Mouse (Mus musculus): Measurements from ENCODE around the gene Clk1. TPM values are rescaled to one million over a fixed set of nuclear protein-coding genes. Genes with fewer than 3 reads are reported as not detected.
A peak's percentile ranks its signal among the peaks of the same experiment; 100 is the strongest.

Clk1 gene
- 320 and 406 TPM in 2 replicates for polyA plus RNA-seq (2012; rRNA removed)

DNA sequence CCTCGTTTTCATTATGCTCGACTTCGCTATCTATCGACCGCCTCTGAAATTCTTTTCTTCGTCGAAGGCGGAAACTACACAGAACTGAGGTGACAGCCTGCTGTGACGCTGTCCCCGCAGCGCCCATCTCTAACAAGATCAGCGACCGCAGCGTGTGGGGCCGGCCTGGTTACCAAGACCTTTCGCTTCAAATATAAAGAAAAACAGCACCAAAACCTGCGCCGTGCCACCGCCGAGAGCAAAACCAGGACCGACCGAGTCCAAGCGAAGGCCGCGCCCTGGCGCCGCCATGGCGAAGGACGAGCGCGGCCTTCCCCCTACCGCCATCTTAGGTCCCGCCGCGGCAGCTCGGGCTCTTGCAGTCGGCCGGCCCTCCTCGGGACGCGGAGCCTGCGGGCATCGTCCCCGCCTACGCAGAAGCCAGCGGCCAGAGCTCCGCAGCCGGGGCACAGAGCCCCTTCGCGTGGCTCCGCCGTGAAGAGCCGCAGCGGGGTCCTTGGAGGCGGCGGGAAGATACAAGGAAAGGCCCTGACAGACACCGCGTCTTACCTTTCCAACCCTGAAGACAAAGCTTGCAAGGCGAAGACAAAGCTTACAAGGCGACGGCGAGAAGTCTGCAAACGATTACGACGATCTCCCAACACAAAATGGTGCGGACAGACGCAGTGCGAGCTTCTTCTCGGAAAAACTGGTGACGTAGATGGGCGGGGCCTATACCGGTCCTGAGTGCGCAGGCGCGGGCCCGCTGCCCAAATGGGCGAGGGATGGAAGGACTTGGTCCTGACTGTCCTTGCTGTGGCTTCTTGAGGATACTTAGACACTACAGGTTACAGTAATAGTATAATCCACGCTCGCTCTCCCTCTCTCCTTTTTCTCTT lies at the start of gene Clk1:
Gene Clk1 (minus strand): TSS at position 696 of the 878 bp plus-strand sequence.
- DNase-seq (ENCODE audit: low spot score), result peak; percentile 94

DNA sequence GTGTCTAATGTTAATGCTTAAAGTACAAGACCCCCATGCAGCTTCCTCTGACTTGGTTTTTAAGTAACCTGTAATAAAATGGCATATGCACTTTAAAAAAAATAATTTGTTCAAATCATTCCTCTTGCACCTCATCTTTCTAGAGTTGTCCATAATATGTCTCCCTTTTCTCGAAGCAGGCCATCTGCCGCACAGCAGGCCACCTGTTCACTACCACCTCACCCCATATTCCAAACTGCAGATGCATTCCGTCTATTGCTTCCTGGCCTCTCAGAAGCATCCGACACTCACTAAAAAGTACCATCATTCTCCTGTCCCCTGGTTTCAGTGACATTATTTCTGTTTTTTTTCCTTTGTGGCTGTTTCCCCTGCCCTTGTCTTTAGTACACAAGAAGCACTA lies 41.7 kb upstream of the Clk1 start:
- DNase-seq (ENCODE audit: low spot score), result no peak

DNA sequence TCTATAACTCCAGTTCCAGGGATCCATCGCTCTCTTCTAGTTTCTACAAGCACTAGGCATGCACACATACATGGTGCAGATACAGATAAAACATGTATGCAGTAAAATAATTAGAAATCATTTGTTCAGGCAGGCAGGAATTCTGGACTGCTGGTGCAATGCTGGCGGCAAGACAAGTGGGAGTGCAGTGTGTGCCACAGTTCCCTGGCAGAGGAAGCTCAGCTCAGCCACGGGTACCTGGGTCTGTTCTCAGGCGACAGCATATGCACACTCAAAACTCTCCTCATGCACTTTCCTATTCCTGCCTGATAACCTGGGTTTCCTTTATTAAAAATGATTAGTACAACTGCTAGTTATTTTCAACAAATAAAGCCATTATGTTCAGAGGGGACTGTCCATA lies 41.2 kb upstream of the Clk1 start:
- DNase-seq (ENCODE audit: low spot score), result no peak

DNA sequence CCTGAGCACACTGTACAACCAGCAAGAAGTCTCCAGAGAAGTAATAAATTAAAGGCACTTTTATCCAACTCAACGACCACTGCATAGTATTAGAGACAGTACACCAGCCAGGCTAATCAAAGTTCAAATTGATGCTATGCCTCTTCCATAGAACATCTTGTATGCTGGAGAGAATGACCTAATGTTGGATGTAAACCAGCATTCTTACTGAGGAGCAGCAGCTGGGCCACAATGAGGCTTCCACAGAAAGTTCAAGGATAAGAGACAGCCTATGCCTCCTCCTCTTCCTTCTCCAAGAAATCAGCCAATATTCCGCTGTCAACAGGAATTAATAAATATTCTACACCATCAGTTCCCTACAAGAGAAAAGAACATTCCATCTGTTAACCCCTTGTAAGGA lies 40.1 kb upstream of the Clk1 start:
- DNase-seq (ENCODE audit: low spot score), result no peak

DNA sequence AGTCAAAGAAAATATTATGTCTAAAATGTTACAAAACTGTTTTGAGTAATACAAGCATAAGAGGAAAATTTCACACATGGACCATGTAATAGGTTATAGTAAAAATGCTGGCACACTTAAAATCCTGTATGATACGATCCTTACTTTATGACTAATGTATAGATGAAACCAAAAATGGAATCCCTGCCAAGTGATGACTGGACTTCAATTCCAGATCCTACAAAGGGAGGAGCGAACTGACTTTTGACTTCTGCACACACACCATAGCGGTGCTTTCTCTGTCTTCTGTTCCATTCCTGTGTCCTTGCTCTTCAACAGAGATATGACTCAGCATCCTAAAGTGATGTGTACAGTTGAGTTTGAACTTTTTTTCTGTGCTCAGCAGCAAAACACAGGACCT lies 36.7 kb upstream of the Clk1 start:
- DNase-seq (ENCODE audit: low spot score), result no peak

DNA sequence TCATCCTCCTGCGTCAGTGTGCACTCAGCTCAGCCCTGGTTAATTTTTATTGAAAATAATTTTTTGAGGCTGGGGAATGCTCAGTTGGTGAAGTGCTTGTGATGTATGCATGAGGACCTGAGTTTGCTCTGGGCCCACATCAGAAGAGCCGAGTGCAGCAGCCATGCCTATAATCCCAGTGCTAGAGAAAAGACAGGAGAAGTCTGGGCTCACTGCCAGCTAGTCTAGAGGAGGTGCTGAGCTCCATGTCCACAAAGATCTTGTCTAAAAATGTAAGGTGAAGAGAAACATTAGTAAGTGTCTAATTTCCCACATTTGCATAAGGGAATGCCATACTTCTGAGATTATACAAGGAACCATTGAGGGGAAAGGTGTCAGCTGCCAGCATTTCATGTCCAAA lies 35.0 kb upstream of the Clk1 start:
- DNase-seq (ENCODE audit: low spot score), result no peak

DNA sequence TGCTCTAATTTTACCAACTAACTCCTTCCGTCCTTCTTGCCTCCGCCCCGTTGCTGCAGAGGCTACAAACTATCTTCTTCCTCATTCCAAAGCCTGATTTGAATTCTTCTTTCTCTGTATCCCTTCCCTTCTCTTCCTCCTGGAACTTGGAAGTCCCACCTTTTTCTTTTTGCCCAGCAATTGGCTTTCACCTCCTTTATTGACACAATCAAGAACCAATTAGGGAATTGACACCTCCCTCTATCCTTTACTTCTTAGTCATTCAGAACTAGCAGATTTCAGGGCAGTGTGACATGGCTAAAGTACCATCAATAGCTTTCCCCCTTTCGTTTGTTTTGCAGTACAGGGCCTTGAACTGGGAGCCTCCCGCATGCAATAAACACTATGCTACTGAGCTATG lies 34.3 kb upstream of the Clk1 start:
- no peak for DNase-seq (ENCODE audit: low spot score)

DNA sequence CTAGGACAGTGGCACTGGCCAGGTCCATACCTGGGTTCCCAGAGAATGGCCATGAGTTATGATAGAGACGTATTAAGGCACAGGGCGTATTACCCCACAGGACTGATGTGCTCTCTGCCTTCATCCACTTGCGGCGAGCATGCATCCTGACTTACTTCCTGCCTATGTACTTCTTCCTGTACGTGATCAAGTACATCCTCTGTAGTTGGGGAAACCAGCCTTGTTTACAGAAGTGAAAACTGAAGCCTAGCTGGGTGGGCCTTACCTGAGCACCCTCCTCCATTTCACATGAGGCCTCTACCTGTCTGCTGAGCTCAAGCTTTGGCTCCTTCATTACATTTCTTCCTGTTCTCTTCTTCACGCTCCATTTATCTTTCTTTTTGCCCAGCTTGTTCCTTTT lies 30.4 kb upstream of the Clk1 start:
- no peak for DNase-seq (ENCODE audit: low spot score)

DNA sequence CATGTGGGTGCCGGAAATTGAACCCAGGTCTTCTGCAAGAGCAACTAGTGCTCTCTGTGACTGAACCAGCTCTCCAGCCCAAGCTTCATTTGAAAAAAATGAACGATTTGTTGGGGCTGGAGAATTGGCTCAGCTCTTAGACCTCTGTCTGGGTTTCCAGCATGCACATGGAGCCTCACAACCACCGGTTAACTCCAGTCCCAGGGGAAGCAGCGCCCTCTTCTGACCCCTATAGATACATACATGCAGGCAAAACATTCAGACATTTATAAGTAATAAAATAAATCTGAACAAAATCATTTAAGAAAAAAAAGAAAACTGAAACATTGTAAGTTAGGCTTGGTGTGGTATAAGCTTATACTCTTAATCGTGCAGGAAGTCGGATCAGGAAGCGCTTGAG lies 24.5 kb upstream of the Clk1 start:
- no peak for DNase-seq (ENCODE audit: low spot score)

DNA sequence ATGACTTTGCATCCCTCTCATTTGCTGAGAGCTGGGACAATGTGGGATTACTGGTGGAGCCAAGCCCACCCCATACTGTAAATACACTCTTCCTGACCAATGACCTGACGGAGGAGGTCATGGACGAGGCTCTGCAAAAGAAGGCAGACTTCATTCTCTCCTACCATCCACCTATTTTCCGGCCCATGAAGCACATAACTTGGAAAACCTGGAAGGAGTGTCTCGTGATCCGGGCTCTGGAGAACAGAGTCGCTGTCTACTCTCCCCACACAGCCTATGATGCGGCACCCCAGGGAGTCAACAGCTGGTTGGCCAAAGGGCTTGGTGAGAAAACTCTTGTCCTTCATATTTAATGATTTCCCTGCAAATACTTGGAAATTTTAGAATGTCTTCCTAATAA lies 23.9 kb upstream of the Clk1 start:
- DNase-seq (ENCODE audit: low spot score), result no peak

DNA sequence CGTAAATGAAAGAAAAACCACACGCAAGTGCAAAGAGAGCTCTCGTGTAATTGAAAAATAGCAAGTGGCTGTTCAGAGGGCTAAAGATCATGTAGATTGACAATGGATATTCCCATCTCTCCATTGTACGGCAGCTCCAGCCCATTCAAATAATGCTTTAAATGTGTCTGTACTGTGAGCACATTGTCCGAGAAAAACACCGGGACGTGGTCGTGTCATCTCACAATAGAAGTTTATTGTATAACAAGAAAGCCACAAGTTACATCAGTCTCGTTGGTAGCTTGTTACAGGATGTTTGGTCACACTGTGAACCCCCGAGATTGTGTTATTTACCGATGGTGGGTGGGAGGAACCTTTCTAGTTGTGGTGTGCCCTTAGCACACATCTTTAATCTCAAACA lies 22.0 kb upstream of the Clk1 start:
- DNase-seq (ENCODE audit: low spot score), result no peak

DNA sequence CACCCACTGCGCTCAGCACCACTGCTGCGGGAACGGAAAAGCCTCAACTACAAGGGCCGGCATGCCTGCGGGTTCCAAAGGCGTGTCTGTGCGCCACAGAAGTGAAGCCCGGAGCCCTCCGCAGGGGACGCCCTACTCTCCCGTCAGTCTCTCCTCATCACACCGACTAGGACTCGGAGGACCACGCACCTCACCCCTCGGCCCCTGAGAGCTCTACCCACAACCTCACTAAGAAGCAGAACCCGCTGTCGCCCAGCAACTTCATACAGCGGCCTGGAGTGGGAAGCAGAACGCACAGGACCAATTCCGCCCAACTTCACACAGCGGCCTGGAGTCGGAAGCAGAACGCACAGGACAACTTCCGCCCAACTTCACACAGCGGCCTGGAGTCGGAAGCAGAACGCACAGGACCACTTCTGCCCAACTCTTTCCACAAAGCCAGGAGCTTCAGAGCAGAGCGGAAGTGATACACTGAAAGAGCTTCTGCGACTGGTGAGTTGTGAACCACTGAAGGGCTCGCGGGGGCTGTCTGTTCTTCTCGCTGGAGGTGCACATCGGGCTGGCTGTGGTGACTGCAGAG lies 21.4 kb upstream of the Clk1 start, which contains the start of the genes Nif3l1 and Ppil3:
Gene Nif3l1 (plus strand): TSS at position 9 of the 580 bp plus-strand sequence.
Gene Ppil3 (minus strand): TSS at position 344 of the 580 bp plus-strand sequence.
- DNase-seq (ENCODE audit: low spot score), result peak; percentile 74

DNA sequence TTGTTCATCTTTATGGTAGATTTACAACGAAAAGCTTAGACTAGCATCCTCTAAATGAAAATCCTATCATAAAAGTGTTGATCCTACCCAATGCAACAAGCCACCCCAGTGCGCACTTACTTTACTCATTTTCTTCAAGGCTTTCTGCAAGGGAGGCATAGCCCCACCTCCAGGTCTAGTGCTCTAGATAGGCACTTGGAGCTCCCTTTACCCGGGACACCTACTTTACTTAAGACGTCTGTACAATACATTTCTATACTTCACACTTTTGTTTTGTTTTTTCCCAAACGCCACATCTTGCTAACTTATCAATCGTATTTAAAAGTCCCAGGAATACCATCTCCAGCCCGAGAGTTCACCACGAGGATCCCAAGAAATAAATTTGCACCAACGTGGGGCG lies 20.8 kb upstream of the Clk1 start:
- DNase-seq (ENCODE audit: low spot score), result no peak

DNA sequence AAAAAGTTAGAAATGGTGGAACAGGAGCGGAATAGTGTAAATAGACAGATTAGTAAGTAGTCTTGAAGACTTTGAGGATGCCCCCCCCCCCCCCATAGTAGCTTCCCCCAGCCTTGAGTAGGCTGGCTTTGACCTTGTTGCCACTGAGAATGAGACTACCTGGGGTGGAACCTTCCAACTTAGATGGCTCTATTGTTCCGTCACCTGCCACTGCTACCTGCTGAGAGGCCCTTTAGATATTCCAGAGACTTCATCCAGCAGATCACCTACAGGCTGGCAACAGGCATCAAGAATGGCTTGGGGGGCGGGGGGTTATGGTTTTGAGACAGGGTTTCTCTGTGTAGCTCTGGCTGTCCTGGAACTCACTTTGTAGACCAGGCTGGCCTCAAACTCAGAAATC lies 685 bp upstream of the Clk1 start:
- no peak for DNase-seq (ENCODE audit: low spot score)

DNA sequence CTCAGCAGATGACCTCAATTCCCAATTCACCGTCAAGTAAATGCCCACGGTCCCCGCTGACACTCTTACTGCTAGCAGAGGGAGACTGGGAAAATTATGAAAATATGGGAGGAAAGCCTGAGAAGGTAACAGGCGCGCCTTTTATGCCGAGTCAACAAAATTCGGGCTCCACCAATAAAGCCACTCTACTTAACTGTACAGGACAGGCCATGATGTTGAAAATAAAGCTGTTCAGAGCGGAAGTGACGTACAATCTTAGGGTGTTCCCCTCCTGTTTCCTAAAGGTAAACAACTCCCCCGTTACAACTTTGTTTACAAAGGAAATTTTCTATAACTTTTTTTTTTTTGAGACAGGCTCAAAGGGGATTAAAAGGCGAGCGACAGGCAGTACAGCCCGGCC lies 987 bp downstream of the Clk1 start:
- DNase-seq (ENCODE audit: low spot score), result no peak

DNA sequence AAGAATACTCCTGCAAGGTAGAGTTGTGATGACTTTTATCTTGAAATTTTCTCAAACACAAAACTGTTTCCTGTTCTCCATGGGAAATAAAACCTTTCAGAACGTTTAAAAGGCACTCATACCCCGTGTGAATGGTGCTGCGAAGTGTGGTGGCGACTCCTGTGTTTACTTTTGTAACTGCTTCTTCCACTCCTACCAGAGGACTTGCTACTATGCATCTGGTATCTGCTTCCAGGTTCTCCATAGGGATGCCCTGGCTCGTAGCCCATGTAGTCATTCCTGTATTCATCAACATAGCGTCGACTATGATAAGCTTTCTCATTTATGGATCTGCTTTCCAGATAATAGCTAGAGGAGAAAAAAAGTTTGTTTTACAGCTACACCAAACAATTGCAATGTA lies 2.9 kb downstream of the Clk1 start:
- DNase-seq (ENCODE audit: low spot score), result no peak

DNA sequence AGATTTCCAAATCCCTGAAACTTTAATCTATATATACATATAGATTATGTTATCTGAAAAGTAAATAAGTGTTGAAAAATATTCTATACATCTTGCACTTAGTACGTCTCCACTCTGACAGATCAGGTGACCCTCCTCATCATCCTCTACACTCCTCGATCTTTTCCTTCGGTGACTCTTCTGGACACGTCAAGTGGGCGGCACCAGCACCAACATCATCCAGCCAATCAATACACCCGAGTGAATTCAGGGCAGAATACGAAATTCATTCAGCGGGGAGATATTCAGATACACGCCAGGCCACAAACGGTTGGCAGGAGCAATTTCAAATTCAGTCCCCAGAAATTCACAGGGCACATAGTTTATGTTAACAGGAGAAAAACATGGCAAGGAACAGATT lies 3.8 kb downstream of the Clk1 start:
- no peak for DNase-seq (ENCODE audit: low spot score)

DNA sequence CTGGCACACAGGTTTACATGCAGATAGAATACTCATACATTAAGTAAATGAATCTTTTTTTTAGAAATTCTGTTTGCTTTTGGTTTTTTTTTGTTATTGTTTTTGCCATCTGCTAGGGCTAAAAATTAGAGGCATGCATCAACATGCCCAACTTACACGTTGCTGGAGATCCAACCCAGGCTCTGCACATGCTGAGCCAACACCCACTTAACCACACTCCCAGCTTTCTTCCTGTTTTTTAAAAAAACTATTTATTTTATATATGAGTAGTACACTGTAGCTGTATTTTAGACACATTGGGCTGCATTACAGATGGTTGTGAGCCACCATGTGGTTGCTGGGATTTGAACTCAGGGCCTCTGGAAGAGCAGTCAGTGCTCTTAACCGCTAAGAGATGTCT lies 7.8 kb downstream of the Clk1 start:
- no peak for DNase-seq (ENCODE audit: low spot score)

DNA sequence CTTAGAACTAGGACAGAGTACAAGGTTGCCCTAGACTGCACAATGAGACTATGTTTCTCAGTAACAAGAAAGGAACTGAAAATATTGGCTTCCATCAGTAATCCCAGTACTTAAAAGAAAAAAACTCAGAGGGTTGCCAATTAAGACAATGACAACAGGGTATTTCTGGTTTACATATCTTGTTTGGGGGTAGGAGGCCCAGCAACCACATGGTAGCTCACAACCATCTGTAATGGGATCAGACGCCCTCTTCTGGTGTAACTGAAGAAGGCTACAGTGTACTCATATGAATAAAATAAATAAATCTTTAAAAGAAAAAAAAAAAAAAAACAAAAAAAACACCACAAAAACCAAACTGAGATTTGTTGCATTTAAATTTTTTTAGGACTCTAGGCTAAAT lies 8.4 kb downstream of the Clk1 start:
- DNase-seq (ENCODE audit: low spot score), result no peak

DNA sequence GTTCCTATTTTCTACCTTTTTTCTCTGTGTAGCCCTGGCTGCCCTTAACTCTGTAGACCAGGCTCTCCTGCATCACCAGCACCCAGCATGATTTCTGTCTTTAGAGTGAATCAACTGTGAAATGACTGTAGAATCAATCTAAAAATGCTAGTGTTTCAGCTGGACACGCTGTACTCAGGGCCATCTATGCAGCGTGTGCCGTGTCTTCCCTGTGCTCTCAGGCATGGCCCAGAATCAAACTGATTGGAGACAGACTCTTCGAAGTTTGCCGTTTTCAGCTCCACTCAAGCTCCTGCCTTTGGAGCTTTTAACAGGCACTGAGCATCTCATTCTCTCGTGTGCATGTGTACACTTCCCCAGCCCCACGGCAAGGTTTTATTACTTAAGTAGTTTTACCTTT lies 13.1 kb downstream of the Clk1 start:
- no peak for DNase-seq (ENCODE audit: low spot score)

DNA sequence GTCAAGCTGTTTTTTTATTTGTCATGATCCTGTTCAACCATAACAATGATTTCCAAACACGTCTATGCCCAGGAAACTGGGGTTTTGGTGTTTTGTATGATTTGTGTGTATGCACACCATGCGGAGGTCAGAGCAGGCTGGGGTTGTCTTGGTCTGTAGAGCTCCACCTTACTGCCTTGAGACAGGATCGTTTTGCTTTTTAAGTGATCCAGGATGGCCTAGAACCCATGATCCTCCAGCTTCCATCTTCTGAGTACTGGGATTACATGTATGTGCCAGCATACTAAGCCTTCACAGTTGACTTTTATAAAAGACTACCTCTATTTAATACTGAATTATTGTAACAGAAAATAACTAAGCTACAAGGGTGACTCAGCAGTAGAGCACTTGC lies 13.7 kb downstream of the Clk1 start:
- DNase-seq (ENCODE audit: low spot score), result no peak

DNA sequence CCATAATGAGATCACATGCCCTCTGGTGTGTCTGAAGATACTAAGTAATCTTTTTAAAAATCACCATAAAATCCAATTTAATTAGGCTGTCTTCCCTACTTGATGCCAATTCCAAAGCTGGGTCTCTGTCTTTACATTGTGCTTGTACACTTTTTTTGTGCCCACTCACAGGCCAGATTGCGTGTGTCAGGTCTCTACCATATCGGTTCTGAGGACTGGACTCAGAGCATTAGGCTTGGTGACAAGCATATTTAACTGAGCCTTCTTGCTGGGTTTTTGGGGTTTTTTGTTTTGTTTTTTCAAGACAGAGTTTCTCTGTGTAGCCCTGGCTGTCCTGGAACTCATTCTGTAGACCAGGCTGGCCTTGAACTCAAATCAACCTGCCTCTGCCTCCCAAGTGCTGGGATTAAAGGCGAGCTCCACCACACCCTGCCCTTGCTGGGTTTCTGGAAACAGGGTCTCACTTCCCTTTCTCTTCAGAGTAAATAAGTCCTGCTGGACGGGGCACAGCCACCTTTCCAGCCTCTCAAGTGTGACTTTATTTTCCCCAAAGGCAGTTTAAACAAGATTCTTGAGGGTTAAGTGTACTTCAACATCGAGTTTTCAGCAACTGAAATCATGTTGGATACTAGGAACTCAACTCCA lies 14.2 kb downstream of the Clk1 start:
- DNase-seq (ENCODE audit: low spot score), result no peak

DNA sequence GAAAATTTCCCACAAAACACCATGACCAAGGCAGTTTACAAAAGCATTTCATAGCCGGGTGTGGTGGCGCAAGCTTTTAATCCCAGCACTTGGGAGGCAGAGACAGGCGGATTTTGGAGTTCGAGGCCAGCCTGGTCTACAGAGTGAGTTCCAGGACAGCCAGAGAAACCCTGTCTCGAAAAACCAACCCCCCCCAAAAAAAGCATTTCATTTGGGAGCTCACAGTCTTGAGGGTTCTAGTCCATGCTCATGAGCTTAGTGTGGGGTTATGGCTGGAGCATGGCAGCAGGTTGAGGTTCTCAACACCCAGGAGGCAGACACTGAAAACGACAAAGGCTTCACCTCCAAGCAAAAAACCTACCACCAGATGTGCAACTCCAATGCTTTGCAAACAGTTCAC lies 15.7 kb downstream of the Clk1 start:
- DNase-seq (ENCODE audit: low spot score), result no peak
